Mouse (Mus musculus) stomach, embryonic 16.5 days (tissue): ENCODE measurements at regions not wholly inside any gene's neighbourhood (a gene's known extent, or its start where the extent isn't known, plus 50 kb on each side); places are given as distances from the start of the nearest gene placed in this dataset.

ENCODE experiments used
- ATAC-seq: fragments of 200-750 bp; cut with Nextera tagmentation; 2 replicates; pipeline ENCODE4 v1.8.0; 2017; ENCODE audit warnings: moderate number of reproducible peaks, moderate TSS enrichment; ENCODE audit not compliant: insufficient read depth, low FRiP score
- H3K27ac ChIP-seq: fragments of 300-500 bp; sonication (generic); 2 replicates; pipeline ENCODE4 v1.5.1; 2014; ENCODE audit warnings: low read length
- H3K27me3 ChIP-seq: fragments of 300-500 bp; sonication (generic); 2 replicates; pipeline ENCODE4 v1.6.1; 2014; ENCODE audit warnings: low read length, control low read depth, mixed read lengths; ENCODE audit not compliant: control insufficient read depth, insufficient read depth
- H3K36me3 ChIP-seq: fragments of 300-500 bp; sonication (generic); 2 replicates; pipeline ENCODE4 v1.6.1; 2014; ENCODE audit warnings: low read length; ENCODE audit not compliant: control insufficient read depth, insufficient read depth
- H3K4me1 ChIP-seq: fragments of 300-500 bp; sonication (generic); 2 replicates; pipeline ENCODE4 v1.6.1; 2014; ENCODE audit warnings: low read length, control low read depth, mixed read lengths; ENCODE audit not compliant: control insufficient read depth, insufficient read depth
- H3K4me2 ChIP-seq: fragments of 300-500 bp; sonication (generic); 2 replicates; pipeline ENCODE4 v1.6.1; 2014; ENCODE audit warnings: low read depth, low read length, mixed read lengths
- H3K4me3 ChIP-seq: fragments of 300-500 bp; sonication (generic); replicated peaks from 2 replicates; pipeline ENCODE4 v1.5.1; 2014; ENCODE audit warnings: mild to moderate bottlenecking, low read length
- H3K9ac ChIP-seq: fragments of 300-500 bp; sonication (generic); 2 replicates; pipeline ENCODE4 v1.6.1; 2014; ENCODE audit warnings: low read length
- H3K9me3 ChIP-seq: fragments of 300-500 bp; sonication (generic); replicated peaks from 2 replicates; pipeline ENCODE4 v1.6.1; 2016; ENCODE audit warnings: low read length, control low read depth; ENCODE audit not compliant: control insufficient read depth
- WGBS: fragments of 180-500 bp; shearing (Covaris S2); extraction: QIAGEN DNeasy Blood & Tissue Kit; methylation state at CpG from one replicate; pipeline ENCODE4 v1.1.7; 2014; 5-methylcytosine and 5-hydroxymethylcytosine counted together

DNA sequence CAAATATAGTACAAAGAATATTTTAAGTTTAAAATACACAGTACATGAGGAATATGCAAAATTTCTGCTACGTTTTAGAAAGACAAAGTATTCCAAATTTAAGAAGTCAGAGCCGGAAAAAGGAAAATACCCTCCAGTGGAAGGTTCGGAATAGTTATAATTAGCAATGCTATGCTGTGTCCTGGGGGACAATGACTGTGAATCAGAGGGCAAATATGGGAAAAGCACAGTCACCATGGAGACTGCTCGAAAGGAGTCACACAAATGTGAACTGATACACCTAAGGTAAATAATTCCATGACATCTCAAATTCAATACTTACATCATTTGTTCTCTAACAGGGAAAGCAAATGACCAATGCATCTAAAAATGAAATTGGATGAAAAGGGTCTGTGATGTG is 707.0 kb upstream of the Nectin3 start:
- no peak for ATAC-seq
- H3K36me3 ChIP-seq, result no peaks in the 10 kb centered on the region
- H3K9me3 ChIP-seq, result no peaks in the 10 kb centered on the region
- H3K4me3 ChIP-seq, result no peak overlapping the region
- no peaks in the 10 kb centered on the region for H3K4me1 ChIP-seq
- H3K4me2 ChIP-seq, result no peak overlapping the region
- no peaks in the 10 kb centered on the region for H3K27me3 ChIP-seq
- no peak overlapping the region for H3K9ac ChIP-seq
- no peak overlapping the region for H3K27ac ChIP-seq
- WGBS, result 76% methylated on average over 4 of the region's 4 CpGs

DNA sequence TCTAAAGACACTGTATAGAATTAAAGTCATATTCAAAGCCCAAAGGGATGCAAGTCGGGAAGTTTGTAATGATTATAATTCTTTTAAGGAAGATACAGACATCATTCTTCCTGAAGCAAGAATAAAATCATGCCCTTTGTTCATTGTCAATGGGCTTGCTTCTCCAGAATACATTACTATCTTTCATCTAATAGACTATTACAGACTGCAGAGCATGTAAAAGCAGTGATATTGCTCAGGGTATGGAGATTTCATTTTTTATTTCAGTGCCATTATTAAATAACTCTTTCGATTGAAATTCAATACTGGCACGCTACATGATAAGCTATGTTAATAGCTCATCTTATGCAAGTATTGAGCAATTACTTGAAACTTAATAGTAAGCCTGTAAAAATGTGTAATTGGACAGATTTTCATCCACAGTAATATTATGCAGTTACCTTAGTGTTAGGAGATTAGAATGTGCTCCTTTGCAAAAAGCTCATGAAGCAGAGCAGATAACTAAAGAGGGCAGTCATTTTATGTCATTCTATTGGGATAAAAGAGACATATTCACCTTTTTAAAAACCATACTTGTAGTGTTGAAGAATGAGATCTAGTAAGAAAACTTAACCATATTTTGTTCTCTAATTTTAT is 706.5 kb upstream of the Nectin3 start:
- Histone ChIP-seq H3K4me3 (no peak overlapping the region), H3K9me3 (no peaks in the 10 kb centered on the region), H3K27ac (no peak overlapping the region), H3K9ac (no peak overlapping the region), H3K27me3 (no peaks in the 10 kb centered on the region), H3K4me2 (no peak overlapping the region), H3K36me3 (no peaks in the 10 kb centered on the region), H3K4me1 (no peaks in the 10 kb centered on the region)
- 76% methylated on average over 3 of the region's 3 CpGs for WGBS
- ATAC-seq, result no peak

DNA sequence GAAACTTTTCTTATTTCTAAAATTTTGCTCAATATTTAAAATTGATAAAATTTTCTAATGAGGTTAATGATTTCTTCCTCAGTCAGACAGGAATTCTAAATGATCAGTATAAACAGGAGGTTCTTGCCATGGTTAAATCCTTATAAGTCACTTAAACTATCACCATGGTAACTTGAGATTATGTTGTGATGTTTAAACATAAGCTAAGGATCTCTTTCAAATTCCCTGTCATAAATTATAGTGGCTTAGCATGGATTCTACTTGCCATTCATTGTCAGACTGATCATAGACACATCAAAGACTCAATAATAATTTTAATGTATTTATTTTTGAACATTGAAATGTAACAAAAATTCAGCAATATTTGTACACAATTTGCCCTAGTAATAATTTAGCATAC is 705.7 kb upstream of the Nectin3 start:
- H3K9ac ChIP-seq, result no peak overlapping the region
- no peaks in the 10 kb centered on the region for H3K36me3 ChIP-seq
- H3K4me2 ChIP-seq, result no peak overlapping the region
- H3K9me3 ChIP-seq, result no peaks in the 10 kb centered on the region
- H3K27ac ChIP-seq, result no peak overlapping the region
- H3K27me3 ChIP-seq, result no peaks in the 10 kb centered on the region
- no peaks in the 10 kb centered on the region for H3K4me1 ChIP-seq
- H3K4me3 ChIP-seq, result no peak overlapping the region
- ATAC-seq, result no peak

DNA sequence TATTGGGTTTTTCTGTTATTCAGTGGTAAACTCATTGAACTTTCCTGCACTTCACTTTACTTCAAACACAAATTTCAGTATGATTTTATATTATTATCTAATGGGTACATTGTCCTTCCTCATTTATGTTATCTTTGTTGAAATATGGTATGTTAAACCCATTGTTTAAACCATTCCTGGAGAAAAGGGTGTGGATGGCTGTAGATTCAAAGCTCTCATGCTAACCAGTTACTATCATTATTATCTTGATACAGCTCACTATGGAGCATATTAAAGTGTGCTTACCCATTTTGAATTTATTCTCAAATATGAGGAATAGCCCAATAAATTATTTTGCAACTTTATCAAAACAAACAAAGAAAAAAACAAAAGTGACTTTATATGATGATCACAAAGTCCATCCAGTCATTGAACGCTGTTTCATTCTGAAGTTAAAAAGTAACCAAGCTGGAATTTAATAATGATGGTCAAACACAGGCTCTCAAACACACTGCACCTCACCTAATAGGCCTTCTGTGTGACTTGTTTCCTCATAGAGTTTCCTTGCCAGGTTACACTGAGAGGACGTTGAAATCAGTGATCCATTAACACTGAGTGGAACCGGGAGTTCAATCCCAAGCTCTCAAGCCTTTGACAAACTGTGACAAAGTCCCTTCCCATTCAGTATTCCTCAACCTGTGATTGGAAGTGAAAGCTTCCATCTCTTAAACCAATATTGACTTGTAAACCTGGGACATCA is 673.3 kb upstream of the Nectin3 start:
- no peak overlapping the region for H3K27ac ChIP-seq

DNA sequence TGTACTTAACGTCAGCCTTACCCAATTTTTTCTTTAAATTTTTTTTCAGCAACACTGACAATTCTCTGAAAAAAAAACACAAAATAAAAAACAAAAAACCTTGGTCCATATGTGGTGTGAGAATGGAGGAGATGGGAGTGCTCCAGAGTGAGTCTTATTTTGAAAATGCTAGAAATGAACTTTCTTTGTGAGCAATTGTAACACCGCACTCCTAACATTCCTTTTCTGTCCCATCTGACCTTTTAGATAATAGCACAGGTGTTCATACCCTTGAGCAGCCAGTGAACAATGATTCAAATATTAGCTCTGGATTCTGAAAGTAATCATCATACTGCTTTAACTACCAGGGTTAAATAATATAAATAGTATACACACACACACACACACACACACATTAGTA is 666.2 kb upstream of the Nectin3 start:
- H3K27me3 ChIP-seq, result no peaks in the 10 kb centered on the region
- H3K9me3 ChIP-seq, result no peaks in the 10 kb centered on the region
- no peak overlapping the region for H3K9ac ChIP-seq
- no peak overlapping the region for H3K4me2 ChIP-seq
- no peak for ATAC-seq
- no peak overlapping the region for H3K4me3 ChIP-seq
- H3K27ac ChIP-seq, result no peak overlapping the region
- no peaks in the 10 kb centered on the region for H3K4me1 ChIP-seq
- no peaks in the 10 kb centered on the region for H3K36me3 ChIP-seq
- 44% methylated on average over 2 of the region's 2 CpGs for WGBS

More for the DNA sequence above, 673.3 kb upstream of the Nectin3 start:
- ATAC-seq, result peak; percentile 64; the same call in 1 of the 2 replicates
- H3K27me3 ChIP-seq, result no peaks in the 10 kb centered on the region
- no peaks in the 10 kb centered on the region for H3K36me3 ChIP-seq
- WGBS, result 62% methylated on average over 3 of the region's 3 CpGs
- no peaks in the 10 kb centered on the region for H3K4me1 ChIP-seq
- H3K9ac ChIP-seq, result no peak overlapping the region
- no peak overlapping the region for H3K4me2 ChIP-seq
- H3K9me3 ChIP-seq, result no peaks in the 10 kb centered on the region
- H3K4me3 ChIP-seq, result no peak overlapping the region
